Mouse (Mus musculus) CD4-positive, CD25-positive, alpha-beta regulatory T cell, adult 4 months (primary cell): Measurements from ENCODE around the gene Wdr62. TPM values are rescaled to one million over a fixed set of nuclear protein-coding genes. Genes with fewer than 3 reads are reported as not detected.
"Not testable (repeated sequence)": the region's sequence is repeated elsewhere in the genome, so short reads cannot be mapped to it uniquely, and the experiment has no call there.

Experiments used
- ATAC-seq: one replicate; pipeline ENCODE4 v1.8.0; 2017
- polyA plus RNA-seq, 2 experiments: library from polyadenylated mRNA; unstranded; fragments of 100-300 nt; shearing (Covaris generic); gene quantifications; one replicate each; pipeline ENCODE4 v1.2.1; 2017

The Wdr62 gene
- polyA plus RNA-seq, 2 experiments from 2014 or later, result 1.9 to 3.2 TPM

GRCm38 (mm10) chr7:30202895-30203690 lies 77.1 kb downstream of the Wdr62 start:
- no peak for ATAC-seq

- not testable (repeated sequence) for ATAC-seq
Observed at GRCm38 (mm10) chr7:30200661-30201060, 79.6 kb downstream of the Wdr62 start.

- ATAC-seq, result no peak
Observed at GRCm38 (mm10) chr7:30200200-30200599, 80.0 kb downstream of the Wdr62 start.

GRCm38 (mm10) chr7:30199498-30200139 lies 80.6 kb downstream of the Wdr62 start:
- no peak for ATAC-seq

DNA sequence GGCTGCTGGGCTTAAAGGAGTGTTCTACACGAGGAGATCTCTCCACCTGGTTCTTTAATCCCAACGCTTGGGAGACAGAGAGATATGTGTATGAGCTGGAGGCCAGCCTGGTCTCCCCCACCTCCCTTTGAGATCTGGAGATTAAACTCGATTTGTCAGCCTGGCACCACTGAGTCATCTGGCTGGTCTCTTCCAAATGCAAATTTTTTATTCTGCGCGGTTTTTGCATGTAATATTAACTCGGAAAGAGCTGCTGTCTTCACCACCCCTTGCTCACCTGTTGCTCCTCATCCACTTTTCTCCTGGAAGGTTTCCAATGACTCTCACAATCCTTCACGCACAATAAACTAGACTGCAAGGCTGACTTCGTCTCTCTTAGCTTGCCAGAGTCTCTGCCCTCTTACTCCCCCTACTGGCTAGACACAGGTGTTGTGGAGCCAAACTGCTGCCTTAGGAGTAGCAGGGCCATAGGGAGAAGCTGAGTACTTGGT lies 81.7 kb downstream of the Wdr62 start, which contains the start of gene Capns1:
Capns1 (minus strand) TSS at position 331 of the 491 bp plus-strand sequence.
- ATAC-seq, result peak; percentile 67

- no peak for ATAC-seq
Observed at GRCm38 (mm10) chr7:30197592-30198129, 82.6 kb downstream of the Wdr62 start.

DNA sequence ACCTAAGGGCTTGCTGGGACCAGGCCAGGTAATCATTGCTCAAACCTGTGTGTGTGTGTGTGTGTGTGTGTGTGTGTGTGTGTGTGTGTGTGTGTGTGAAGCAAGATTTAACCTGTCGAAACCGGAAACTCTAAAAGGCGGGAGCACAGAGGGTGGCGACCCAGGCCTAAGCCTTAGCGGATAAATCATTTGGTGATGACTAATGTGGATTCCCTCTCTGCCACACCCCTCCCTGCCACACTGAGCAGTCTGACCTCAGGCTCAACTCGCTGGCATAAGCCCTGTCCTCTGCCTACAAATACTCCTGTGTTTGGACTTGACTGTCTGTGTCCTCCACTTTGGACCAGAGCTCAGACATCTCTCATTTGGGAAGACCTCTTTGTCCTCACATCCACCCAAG lies 84.0 kb downstream of the Wdr62 start:
- ATAC-seq, result no peak

DNA sequence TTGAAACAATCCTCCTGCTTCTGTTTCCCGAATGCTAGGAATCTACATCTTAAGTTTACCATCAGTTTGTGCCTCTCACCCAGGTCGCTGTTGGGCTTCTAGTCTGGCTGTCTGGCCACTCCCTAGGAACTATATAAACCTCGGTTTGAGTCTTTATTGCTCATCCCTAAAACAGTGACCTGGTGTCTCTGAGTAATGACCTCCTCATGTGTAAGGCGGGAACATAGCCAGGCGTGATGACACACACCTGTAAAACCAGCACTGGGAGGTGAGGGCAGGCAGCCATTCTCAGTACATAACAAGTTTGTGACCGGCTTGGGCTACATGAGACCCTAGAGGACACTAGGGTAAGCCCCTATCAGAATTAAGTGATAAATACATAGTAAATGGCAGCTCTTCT lies 84.8 kb downstream of the Wdr62 start:
- no peak for ATAC-seq

GRCm38 (mm10) chr7:30194884-30195283 lies 85.3 kb downstream of the Wdr62 start:
- peak; percentile 88 for ATAC-seq

GRCm38 (mm10) chr7:30194101-30194831 lies 86.0 kb downstream of the Wdr62 start:
- peak; percentile 19 for ATAC-seq

DNA sequence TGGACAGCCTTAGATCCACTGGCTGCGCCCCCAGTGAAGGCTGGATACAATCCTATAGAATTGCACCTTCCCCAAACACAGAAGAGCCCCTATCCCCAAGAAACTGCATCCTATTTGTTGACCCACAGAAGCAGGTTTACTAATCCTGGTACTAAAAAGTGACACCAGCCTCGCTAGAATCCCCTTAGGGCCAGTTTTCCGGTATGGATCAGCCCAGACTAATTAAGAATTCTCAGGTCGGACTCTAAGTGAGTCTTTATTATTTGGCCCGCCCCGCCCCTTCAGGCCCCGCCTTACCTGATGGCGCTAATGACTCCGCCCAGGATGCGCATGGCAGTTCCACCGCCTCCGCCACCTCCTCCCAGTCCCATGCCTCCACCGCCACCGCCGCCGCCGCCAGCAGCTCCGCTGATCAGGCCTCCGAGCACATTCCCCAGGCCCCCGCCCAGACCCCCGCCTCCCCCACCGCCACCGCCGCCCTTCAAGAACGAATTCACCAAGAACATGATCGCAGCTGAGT lies 86.6 kb downstream of the Wdr62 start:
- peak; percentile 61 for ATAC-seq

DNA sequence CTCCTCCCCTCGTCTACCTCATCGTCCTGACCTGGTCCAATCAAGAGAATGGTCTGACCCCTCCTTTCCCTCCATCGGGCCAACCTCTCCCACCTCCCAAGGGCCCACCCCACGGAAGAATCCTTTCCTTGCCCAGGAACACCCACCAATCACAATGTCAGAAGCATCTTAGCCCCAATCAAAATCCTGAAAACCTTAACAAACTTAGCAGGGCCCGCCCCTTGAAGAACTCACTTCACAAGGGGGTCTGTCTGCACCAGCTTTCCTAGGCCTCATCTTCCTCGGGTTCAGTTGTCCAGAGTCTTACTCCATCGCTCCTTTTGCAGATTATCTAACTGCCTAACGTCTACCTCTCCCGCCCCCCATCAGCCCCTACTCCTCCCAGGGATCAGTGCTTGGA lies 87.2 kb downstream of the Wdr62 start:
- no peak for ATAC-seq

DNA sequence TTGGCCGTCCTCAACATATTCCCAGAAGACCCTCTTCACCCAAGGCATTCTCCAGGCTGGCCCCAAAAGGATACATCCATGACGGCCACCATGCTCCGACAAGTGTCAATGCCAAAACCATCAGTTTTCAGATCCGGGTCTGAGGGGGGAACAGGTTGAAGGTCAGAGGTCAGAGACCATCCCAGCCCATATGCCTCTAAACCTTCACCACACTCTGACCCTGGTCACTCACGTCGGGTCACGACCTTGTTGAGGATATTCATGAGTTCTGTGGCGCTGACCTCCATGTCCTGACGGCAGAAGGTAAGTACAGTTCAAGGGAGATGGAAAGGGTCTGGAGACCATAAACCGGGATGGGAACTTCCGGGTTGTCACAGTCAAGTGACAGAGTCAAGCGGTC lies 88.1 kb downstream of the Wdr62 start:
- no peak for ATAC-seq

Other genes with a start within 250 kb of the Wdr62 start
- 1 to 10 TPM; 5.4 to 7.5 TPM for gene Zfp14, start 229.0 kb downstream of the Wdr62 start, polyA plus RNA-seq
- 10 to 100 TPM in 1 of 2 experiments, 1 to 10 TPM in 1; 8.6 to 11.9 TPM for gene Zfp82, start 207.5 kb downstream of the Wdr62 start, polyA plus RNA-seq
- 1 to 10 TPM; 1.5 to 3.6 TPM for gene Gm26920, start 190.0 kb downstream of the Wdr62 start, polyA plus RNA-seq
- gene Zfp566, start 189.9 kb downstream of the Wdr62 start, polyA plus RNA-seq, result 10 to 100 TPM; 11.6 to 12.0 TPM
- 10 to 100 TPM; 74.8 to 96.0 TPM for gene Zfp260, start 185.6 kb downstream of the Wdr62 start, polyA plus RNA-seq
- 10 to 100 TPM; 13.2 to 20.3 TPM for gene Zfp382, start 158.5 kb downstream of the Wdr62 start, polyA plus RNA-seq
- 10 to 100 TPM; 19.5 to 22.3 TPM for gene Zfp146, start 110.7 kb downstream of the Wdr62 start, polyA plus RNA-seq
- gene Cox7a1, start 96.3 kb downstream of the Wdr62 start, polyA plus RNA-seq, result under 1 TPM in 1 of 2 experiments, not detected in 1; 0.90 TPM
- gene Capns1, start 81.6 kb downstream of the Wdr62 start, polyA plus RNA-seq, result 10 to 100 TPM; 49.8 to 68.7 TPM
- 10 to 100 TPM; 50.3 to 54.3 TPM for gene Polr2i, start 48.5 kb downstream of the Wdr62 start, polyA plus RNA-seq
- 100 to 1,000 TPM in 1 of 2 experiments, 10 to 100 TPM in 1; 96.7 to 104 TPM for gene Tbcb, start 48.1 kb downstream of the Wdr62 start, polyA plus RNA-seq
- gene Ovol3, start 44.7 kb downstream of the Wdr62 start, polyA plus RNA-seq, result not detected
- 1 to 10 TPM in 1 of 2 experiments, not detected in 1; 1.6 TPM for gene Thap8, start 325 bp downstream of the Wdr62 start, polyA plus RNA-seq
- 1 to 10 TPM; 5.5 to 6.5 TPM for gene Clip3, start 11.3 kb upstream of the Wdr62 start, polyA plus RNA-seq
- gene Alkbh6, start 28.3 kb upstream of the Wdr62 start, polyA plus RNA-seq, result 100 to 1,000 TPM; 179 to 205 TPM
- gene Syne4, start 34.4 kb upstream of the Wdr62 start, polyA plus RNA-seq, result 10 to 100 TPM in 1 of 2 experiments, 1 to 10 TPM in 1; 9.2 to 16.8 TPM
- not detected for gene E130208F15Rik, start 41.3 kb upstream of the Wdr62 start, polyA plus RNA-seq
- gene Sdhaf1, start 43.5 kb upstream of the Wdr62 start, polyA plus RNA-seq, result 1 to 10 TPM; 2.4 to 5.1 TPM
- not detected for gene Lrfn3, start 82.4 kb upstream of the Wdr62 start, polyA plus RNA-seq
- gene Tyrobp, start 133.3 kb upstream of the Wdr62 start, polyA plus RNA-seq, result 1 to 10 TPM; 6.4 to 7.1 TPM
- 100 to 1,000 TPM; 356 to 434 TPM for gene Hcst, start 139.4 kb upstream of the Wdr62 start, polyA plus RNA-seq
- 10 to 100 TPM; 39.2 to 44.4 TPM for gene Nfkbid, start 141.3 kb upstream of the Wdr62 start, polyA plus RNA-seq
- 1 to 10 TPM; 3.1 to 3.5 TPM for gene Aplp1, start 165.1 kb upstream of the Wdr62 start, polyA plus RNA-seq
- gene Kirrel2, start 177.3 kb upstream of the Wdr62 start, polyA plus RNA-seq, result not detected
- not detected for gene Nphs1, start 177.9 kb upstream of the Wdr62 start, polyA plus RNA-seq
- gene Prodh2, start 213.2 kb upstream of the Wdr62 start, polyA plus RNA-seq, result not detected